Mouse (Mus musculus) left cerebral cortex, postnatal 4 days (tissue): ENCODE data around the gene Arhgef15. TPM values are rescaled to one million over a fixed set of nuclear protein-coding genes. Genes with fewer than 3 reads are reported as not detected.
"Not testable (repeated sequence)": the region's sequence is repeated elsewhere in the genome, so short reads cannot be mapped to it uniquely, and the experiment has no call there.

Experiments used
- DNase-seq: peaks from one replicate; pipeline ENCODE4 v3.0.0-alpha.2; 2022
- intact Hi-C: fragments of 180-260 bp; cut with DNase I; formaldehyde crosslinking; loops from one replicate; pipeline ENCODE4 v1.15.1; 2025
- total RNA-seq, 2 experiments: library from RNA; stranded (reverse); gene quantifications; 2 replicates each; pipeline ENCODE4 v1.2.3; 2021

The Arhgef15 gene
- total RNA-seq: 10 to 100 TPM; 17.6 to 19.9 TPM

- intact Hi-C loops: no loop called here
- DNase-seq: no peak
These were observed at the start of gene Arhgef15 for GRCm38 (mm10) chr11:68957308-68957707. Arhgef15 (minus strand) TSS chr11:68957480.

GRCm38 (mm10) chr11:69006575-69006974 lies 49.3 kb upstream of the Arhgef15 start:
- DNase-seq, intact Hi-C loops: not testable (repeated sequence)

DNA sequence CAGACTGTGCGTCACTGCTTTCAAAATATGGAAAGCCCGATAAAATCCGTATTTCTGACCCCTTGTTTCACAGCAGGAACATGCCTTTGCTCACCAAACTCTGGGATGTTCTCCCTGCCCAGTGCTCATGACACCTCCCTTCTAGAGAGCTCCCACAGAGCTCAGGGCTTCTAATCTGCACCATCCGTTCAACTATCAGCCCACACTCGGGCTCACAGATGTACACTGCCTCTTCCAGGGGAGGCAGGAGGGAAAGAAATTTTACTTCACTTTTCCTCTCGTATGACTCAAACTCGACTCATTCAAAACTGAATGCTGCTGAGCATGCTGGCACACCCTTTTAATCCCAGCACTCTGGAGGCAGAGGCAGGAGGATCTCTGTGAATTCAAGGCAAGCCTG lies 47.9 kb upstream of the Arhgef15 start:
- intact Hi-C loops: no loop called here
- no peak for DNase-seq

- intact Hi-C loops: no loop called here
- no peak for DNase-seq
These were observed 46.3 kb upstream of the Arhgef15 start for GRCm38 (mm10) chr11:69003592-69003991.

- DNase-seq, intact Hi-C loops: not testable (repeated sequence)
These were observed 45.5 kb upstream of the Arhgef15 start for GRCm38 (mm10) chr11:69002782-69003181.

- intact Hi-C loops: no loop called here
- no peak for DNase-seq
These were observed 39.8 kb upstream of the Arhgef15 start for GRCm38 (mm10) chr11:68997080-68997479.

GRCm38 (mm10) chr11:68994377-68994776 lies 37.1 kb upstream of the Arhgef15 start:
- DNase-seq: no peak
- intact Hi-C loops: no loop called here

GRCm38 (mm10) chr11:68993122-68993521 lies 35.8 kb upstream of the Arhgef15 start:
- intact Hi-C loops: no loop called here

DNA sequence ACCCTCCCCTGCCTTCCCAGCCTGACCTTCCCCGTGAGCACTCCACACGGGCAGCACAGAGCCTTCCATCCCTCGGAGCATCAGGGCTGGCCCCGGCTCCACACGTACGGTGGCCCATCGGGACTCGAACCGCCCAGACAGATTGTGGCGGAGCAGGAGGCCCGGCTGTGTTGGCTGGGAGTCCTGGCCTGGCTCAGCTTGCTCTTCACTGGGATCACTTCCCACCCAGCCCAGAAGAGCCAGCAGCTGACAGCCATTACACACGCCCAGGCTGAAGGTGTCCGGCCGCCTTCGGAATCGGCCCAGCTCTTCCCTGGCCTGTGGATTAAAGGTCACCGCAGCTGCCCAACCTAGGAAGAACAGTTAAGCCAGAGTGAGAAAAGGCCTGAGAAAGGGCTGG lies 31.1 kb upstream of the Arhgef15 start:
- intact Hi-C loops: no loop called here
- DNase-seq: peak; percentile 45

More at GRCm38 (mm10) chr11:68993122-68993521, 35.8 kb upstream of the Arhgef15 start:
- DNase-seq: peak; percentile 78

- DNase-seq: peak; percentile 33
- intact Hi-C loops: no loop called here
These were observed 30.1 kb upstream of the Arhgef15 start for GRCm38 (mm10) chr11:68987365-68987882.

DNA sequence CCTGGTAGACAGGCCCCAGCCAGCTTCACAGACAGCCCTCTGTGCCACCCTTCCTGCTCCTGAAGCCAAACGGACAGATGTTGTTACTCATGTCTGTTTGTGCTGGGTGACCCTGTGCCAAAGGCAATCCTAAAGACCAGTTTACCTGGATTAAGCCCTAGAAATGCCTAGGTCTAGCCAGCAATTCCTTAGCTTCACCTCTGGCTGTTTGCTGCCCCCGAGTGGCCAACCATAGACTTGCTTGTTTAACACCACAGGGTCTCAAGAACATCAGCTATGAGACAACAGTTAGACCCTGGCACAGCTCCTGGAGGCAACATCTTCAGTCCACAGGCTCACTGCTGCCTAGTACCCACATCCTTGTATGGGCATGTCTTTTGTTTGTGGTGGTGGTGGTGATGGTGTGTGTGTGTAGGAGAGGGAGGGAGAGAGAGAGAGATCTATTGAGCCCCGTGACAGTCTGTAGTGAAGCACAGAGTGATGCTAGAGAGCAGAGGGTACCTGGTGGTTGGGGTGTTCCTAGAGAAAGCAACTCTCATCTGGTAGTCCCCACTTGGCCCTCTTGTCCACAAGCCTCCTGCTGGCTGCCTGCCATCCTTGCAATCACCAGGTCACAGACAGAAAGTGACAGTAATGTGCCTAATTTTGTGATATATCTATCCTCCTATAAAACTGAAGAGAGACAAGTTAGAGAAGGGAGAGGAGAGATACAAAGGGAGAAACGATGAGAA lies 25.5 kb upstream of the Arhgef15 start:
- peak; percentile 83 for DNase-seq
- intact Hi-C loops: loop anchor here (5.0 kb wide), 1 partner anchor 81 kb away; the partner anchor contains the start of gene Rpl26

DNA sequence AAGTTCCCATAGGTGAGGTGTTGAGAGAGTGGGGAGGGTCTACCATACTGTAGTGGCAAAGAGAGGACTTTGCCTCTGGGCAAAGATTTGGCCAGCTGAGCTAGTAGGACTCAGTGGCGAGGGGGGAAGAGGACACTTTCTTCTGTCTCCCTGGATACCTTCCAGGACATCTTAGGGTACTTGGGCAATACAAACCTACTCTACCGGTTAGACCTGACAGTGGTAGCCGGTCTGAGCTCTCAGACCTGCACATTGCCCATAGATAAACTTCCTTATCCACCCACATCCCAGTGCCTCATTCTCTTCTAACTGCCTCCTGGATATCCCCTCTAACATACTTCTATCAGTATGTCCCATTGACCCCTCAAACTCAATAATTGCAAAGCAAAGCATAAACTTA lies 23.6 kb upstream of the Arhgef15 start:
- intact Hi-C loops: loop anchor here (5.0 kb wide), 1 partner anchor 79 kb away; the partner anchor contains the start of gene Rpl26
- DNase-seq: no peak

GRCm38 (mm10) chr11:68979320-68979733 lies 22.0 kb upstream of the Arhgef15 start:
- intact Hi-C loops: no loop called here
- no peak for DNase-seq

GRCm38 (mm10) chr11:68975601-68976000 lies 18.3 kb upstream of the Arhgef15 start:
- intact Hi-C loops: no loop called here
- no peak for DNase-seq

GRCm38 (mm10) chr11:68975085-68975484 lies 17.8 kb upstream of the Arhgef15 start, which contains the start of gene Rangrf:
Rangrf (minus strand) TSS chr11:68975185.
- no peak for DNase-seq
- intact Hi-C loops: no loop called here

GRCm38 (mm10) chr11:68974059-68974450 lies 16.8 kb upstream of the Arhgef15 start:
- intact Hi-C loops: no loop called here
- no peak for DNase-seq

DNA sequence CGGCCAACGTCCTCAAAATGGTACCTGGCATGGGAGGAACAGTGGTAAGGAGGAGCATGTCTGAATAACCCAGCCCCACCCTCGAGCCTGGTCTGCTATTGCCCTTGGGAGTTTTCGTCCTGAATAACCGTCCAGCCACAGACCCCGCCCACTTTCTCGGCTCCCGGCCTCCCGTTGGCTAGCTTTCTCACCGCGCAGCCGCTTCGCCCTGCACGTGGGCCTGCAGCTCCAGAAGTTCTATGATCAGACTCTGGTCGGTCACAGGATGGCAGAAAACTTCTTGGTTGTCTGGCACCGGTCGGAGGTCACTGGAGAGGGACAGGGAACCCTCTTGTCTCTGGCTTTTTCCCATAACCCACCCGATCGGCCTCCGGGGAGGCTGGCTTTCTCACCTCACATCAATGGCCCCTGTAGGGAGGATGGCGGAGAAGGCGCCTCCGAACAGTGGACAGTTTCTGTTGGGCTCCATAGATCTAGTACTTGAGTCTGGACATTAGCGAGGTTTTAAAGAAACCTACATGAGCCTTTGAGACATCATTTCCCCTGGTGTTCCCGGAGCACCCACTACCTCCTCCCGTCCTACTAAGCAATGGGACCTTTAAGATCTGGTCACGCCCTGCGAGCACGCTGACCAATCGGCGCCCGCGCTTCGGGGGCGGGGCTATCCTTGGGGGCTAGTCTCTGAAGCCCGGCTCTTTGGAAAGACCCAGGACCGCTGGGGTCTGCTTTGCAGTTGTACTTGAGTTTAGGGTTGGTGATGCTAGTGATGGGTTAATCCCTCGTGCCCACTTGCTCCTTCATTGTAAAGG lies 16.2 kb upstream of the Arhgef15 start:
- intact Hi-C loops: not testable (repeated sequence)
- peak; percentile 88 for DNase-seq

- DNase-seq: no peak
These were observed 13.0 kb upstream of the Arhgef15 start for GRCm38 (mm10) chr11:68970232-68970631.

DNA sequence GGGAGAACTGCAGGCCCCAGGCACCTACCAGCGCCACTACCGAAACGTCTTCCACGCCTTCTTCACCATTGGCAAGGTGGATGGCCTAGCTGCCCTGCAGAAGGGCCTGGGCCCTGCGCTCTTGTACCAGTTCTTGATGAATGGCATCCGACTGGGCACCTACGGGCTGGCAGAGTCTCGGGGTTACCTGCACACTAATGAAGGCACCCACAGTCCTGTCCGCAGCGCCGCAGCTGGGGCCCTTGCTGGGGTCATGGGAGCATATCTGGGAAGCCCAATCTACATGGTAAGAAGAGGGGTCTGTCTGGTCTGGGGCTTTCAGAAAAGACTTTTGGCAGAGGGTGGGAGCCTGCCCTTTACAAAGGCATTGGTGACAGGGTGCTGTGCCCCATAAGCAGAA lies 11.5 kb upstream of the Arhgef15 start:
- intact Hi-C loops: no loop called here
- no peak for DNase-seq

More at GRCm38 (mm10) chr11:68970232-68970631, 13.0 kb upstream of the Arhgef15 start:
- intact Hi-C loops: no loop called here

GRCm38 (mm10) chr11:68967337-68968282 lies 10.3 kb upstream of the Arhgef15 start, which contains the start of gene Slc25a35:
Slc25a35 (plus strand) TSS chr11:68968131.
- peak; percentile 90 for DNase-seq
- intact Hi-C loops: no loop called here
